11 mouse cellular contexts compared by ENCODE assay signal in the genomic region with DNA sequence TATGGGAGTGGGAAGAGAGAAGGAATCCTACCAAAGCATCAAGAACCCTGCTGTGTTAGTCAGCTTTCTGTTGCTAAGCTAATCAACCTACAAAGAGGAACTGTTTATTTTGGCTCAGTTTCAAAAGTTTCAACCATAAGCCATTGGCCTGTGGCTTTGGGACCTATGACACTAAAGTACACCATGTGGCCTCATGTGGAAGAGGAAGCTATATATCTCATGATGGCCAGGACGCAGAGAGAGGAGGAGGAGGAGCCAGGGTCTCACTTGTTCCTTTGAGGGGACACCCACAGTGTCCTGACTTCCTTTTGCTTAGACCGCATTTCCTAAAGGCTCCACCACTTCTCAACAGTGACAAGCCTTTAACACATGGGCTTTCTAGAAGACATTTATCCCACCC.
DNase-seq lines count a peak whose midpoint lies in the region; ATAC-seq and TF ChIP-seq lines count a peak whose summit lies in the region.
"Had no signal": no experiment of that assay in that cellular context is flagged by ENCODE, and none has a peak within 500 bp of the region (broad histone marks: within the 10 kb centered on the region; RNA-seq: fewer than 3 reads in every experiment).

No protein-coding gene starts in this region.

- DNase-seq in hindbrain, postnatal 0 days (ENCODE audit: low spot score), result peak; percentile 53
- DNase-seq in hindbrain, embryonic 10.5 days (ENCODE audit: low spot score), result no peak
- DNase-seq in MEL-GATA-1-ER (ENCODE audit: extremely low read depth, low read depth), result peak; percentile 51
- peak; percentile 3 for DNase-seq in kidney, postnatal 14 days
- no peak for DNase-seq in right cerebral cortex, postnatal 14 days
- DNase-seq in retina, postnatal 1 day, result no peak
- DNase-seq: adrenal gland, postnatal 14 days; cerebellum, postnatal 36 days had no signal

- H3K27ac ChIP-seq in hindbrain, postnatal 0 days, result no peak overlapping the region; the same call in 1 of the 2 replicates
- H3K27ac ChIP-seq in hindbrain, embryonic 10.5 days, result no peak overlapping the region
- H3K27ac ChIP-seq: hindbrain, embryonic 15.5 days had no signal

- no peaks in the 10 kb centered on the region for H3K27me3 ChIP-seq in hindbrain, postnatal 0 days (ENCODE audit: insufficient read depth, low read length)
- no peaks in the 10 kb centered on the region for H3K27me3 ChIP-seq in hindbrain, embryonic 10.5 days (ENCODE audit: insufficient read depth, poor library complexity, severe bottlenecking)
- H3K27me3 ChIP-seq in megakaryocyte, embryonic 14.5 days (replicated peaks), result no peaks in the 10 kb centered on the region
- H3K27me3 ChIP-seq: hindbrain, embryonic 15.5 days had no signal

- no peak overlapping the region for H3K9ac ChIP-seq in hindbrain, postnatal 0 days (replicated peaks; ENCODE audit: low read length)
- H3K9ac ChIP-seq: hindbrain, embryonic 15.5 days had no signal

- H3K9me3 ChIP-seq in hindbrain, postnatal 0 days (ENCODE audit: low read length), result no peaks in the 10 kb centered on the region
- no peaks in the 10 kb centered on the region for H3K9me3 ChIP-seq in hindbrain, embryonic 10.5 days
- no peaks in the 10 kb centered on the region for H3K9me3 ChIP-seq in megakaryocyte, embryonic 14.5 days
- H3K9me3 ChIP-seq: hindbrain, embryonic 15.5 days had no signal

- no peaks in the 10 kb centered on the region for H3K4me1 ChIP-seq in hindbrain, postnatal 0 days (ENCODE audit: insufficient read depth, low read length)
- no peaks in the 10 kb centered on the region for H3K4me1 ChIP-seq in hindbrain, embryonic 10.5 days (replicated peaks)
- H3K4me1 ChIP-seq in megakaryocyte, embryonic 14.5 days, result peaks cover 44% of the 10 kb centered on the region

- H3K36me3 ChIP-seq in hindbrain, postnatal 0 days (ENCODE audit: insufficient read depth, low read length), result no peaks in the 10 kb centered on the region
- H3K36me3 ChIP-seq in hindbrain, embryonic 10.5 days, result no peaks in the 10 kb centered on the region
- H3K36me3 ChIP-seq in megakaryocyte, embryonic 14.5 days (replicated peaks; ENCODE audit: low read length), result no peaks in the 10 kb centered on the region
- H3K36me3 ChIP-seq: hindbrain, embryonic 15.5 days had no signal

- H3K4me3 ChIP-seq in hindbrain, postnatal 0 days (ENCODE audit: low read length), result no peak overlapping the region
- H3K4me3 ChIP-seq in hindbrain, embryonic 10.5 days, result no peak overlapping the region
- H3K4me3 ChIP-seq in megakaryocyte, embryonic 14.5 days (replicated peaks), result peak overlapping the region; percentile 70
- H3K4me3 ChIP-seq: hindbrain, embryonic 15.5 days had no signal

- H3K4me2 ChIP-seq in hindbrain, postnatal 0 days (ENCODE audit: low read depth, low read length), result no peak overlapping the region
- H3K4me2 ChIP-seq: hindbrain, embryonic 15.5 days had no signal

- no peak for TF ChIP-seq CTCF in hindbrain, postnatal 0 days (IDR thresholded peaks at IDR 0.05; ENCODE audit: low read depth)

- ATAC-seq in hindbrain, postnatal 0 days, result no peak
- no peak; the same call in 1 of the 2 replicates for ATAC-seq in frontal cortex, adult (ENCODE audit: low TSS enrichment)

- 66% methylated on average over 2 of the region's 2 CpGs for WGBS in hindbrain, postnatal 0 days
- 61% methylated on average over 2 of the region's 2 CpGs for WGBS in hindbrain, embryonic 10.5 days

Comparison
In these comparisons a context has a peak if more than half of its experiments do, and no peak if none do; other contexts are left out.
1. DNase-seq: peak in hindbrain, postnatal 0 days (single experiment), MEL-GATA-1-ER (single experiment) and kidney, postnatal 14 days (single experiment); none in hindbrain, embryonic 10.5 days (single experiment), right cerebral cortex, postnatal 14 days (single experiment) and retina, postnatal 1 day (single experiment).